Mouse (Mus musculus): ENCODE measurements around the gene Src. TPM values are rescaled to one million over a fixed set of nuclear protein-coding genes. Genes with fewer than 3 reads are reported as not detected.
A peak's percentile ranks its signal among the peaks of the same experiment; 100 is the strongest.

Gene Src
- total RNA-seq, 4 experiments from 2014 or later: 107 to 122 (median 115) TPM

DNA sequence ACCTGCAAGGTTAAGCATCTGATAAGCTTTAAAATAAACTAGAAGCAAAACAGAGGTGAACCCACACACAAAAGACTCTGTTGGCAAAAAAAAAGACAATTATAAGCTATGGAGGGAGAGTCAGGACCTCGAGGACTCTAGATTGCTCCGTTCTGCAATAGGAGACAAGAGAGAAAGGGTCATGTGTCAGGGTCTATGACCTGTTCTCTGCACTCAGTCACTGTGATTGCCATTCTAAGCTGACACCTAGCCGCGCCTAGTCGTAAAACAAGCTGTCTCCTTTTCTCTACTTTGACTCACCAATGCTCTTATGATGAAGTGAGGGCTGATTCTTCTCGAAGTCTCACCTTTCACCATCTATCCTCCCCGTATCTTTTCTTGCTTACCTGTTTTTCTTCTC is 5.7 kb upstream of the Src start:
- DNase-seq (ENCODE audit: low spot score in 2 of 2): no peak

DNA sequence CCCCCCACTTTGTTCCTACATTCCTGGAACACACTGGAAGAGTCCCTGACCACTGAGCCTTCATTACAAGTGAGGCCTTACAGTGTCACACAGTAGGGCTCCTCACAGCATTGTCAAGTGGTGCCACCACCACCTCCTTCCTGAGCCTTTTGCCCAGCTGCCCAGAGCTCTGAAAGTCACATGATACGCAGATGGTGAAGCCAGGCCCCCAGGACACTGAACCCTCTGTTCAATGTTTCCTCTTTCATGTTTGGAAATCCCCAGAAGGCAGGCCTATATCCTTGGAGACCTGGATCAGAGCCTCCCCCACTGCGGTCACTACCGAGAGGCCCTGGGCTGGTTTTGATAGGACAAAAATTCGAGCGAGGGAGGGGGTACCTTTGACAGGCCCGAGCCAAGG is 1.0 kb upstream of the Src start:
- DNase-seq (ENCODE audit: low spot score in 2 of 2): no peak

DNA sequence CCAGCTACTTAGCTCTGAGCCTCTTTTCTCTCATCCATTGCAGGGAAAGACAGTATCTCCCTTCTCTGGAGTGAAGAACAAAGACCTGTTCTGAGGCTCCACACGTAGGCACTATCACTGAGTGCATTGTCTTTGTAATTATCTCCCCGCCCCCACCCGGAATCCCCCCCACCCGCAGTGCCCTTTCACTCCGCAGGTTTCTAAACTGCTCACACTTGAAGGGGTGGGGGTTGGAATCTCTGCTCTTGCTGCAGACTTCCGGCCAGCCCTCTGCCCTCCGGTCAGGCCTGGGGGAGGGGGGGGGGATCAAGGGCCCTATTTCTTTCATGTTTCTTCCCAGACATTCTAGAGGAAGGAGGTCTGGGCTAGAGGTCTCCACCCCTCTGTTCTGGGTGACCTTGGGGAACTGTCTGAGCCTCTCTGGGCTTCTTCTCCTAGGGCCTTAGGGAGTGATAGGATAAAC is 396 bp downstream of the Src start:
- DNase-seq (ENCODE audit: low spot score in 2 of 2): no peak

DNA sequence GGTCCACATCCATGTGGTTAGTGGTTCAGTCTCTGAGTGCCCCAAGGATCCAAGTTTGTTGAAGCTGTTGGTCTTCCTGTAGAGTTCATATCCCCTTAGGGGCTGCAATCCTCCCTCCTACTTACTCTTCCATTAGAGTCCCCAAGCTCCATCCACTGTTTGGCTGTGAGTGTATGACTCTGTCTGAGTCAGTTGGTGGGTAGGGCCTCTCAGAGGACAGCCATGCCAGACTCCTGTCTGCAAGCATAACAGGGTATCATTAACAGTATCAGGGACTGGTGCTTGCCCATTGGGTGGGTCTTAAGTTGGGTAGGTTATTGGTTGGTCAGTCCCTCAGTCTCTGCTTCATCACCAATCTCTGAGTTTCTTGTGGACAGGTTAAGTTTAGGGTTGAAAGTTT is 1.3 kb downstream of the Src start:
- no peak for DNase-seq (ENCODE audit: low spot score in 2 of 2)

DNA sequence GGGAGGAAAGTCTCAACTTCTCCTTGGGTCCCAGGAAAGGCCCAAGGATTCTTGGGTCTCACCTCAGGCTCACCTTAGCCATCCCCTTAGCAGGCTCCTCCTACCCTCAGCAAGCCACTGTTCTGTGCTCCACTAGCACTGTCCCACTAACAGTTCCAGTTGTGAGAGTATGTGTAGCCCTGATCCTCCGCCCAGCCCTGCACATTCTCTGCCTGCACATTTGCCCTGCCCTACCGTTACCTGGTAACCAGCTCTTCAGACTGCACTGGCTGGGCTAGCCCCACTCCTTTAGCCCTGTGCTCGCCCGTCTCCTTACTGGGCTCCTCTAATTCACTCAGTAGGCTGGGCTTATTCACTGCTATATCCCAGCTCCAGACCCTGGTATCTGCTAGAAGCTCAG is 2.2 kb downstream of the Src start:
- no peak for DNase-seq (ENCODE audit: low spot score in 2 of 2)

DNA sequence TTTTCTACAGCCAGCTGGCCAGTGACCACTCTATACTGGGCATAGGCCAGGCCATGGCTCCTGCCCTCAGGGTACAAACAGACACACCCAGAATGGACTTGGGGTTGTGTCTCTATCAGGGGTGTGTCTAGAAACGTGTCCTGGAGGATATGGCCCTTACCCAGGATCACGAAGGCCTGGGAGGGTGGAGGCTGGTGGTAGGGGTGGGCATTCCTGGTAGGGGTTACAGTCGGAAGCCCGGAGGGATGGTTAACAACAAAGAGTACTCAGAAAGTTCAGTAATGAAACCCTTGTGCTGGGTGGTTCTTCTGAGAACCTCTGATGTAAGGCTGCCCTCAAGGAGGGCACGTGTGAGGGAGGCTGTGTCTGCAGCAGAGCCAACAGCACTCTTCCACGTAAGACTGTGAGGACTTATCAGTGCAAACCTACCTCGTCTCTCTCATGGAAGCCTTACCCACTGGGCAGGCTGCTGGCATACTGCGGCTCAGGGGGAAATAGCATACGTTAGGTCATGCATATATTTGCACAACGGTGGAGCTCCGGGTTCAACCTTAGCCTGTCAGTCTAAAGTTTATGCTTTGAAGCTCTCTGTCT is 3.9 kb downstream of the Src start:
- DNase-seq (ENCODE audit: low spot score in 2 of 2): no peak

DNA sequence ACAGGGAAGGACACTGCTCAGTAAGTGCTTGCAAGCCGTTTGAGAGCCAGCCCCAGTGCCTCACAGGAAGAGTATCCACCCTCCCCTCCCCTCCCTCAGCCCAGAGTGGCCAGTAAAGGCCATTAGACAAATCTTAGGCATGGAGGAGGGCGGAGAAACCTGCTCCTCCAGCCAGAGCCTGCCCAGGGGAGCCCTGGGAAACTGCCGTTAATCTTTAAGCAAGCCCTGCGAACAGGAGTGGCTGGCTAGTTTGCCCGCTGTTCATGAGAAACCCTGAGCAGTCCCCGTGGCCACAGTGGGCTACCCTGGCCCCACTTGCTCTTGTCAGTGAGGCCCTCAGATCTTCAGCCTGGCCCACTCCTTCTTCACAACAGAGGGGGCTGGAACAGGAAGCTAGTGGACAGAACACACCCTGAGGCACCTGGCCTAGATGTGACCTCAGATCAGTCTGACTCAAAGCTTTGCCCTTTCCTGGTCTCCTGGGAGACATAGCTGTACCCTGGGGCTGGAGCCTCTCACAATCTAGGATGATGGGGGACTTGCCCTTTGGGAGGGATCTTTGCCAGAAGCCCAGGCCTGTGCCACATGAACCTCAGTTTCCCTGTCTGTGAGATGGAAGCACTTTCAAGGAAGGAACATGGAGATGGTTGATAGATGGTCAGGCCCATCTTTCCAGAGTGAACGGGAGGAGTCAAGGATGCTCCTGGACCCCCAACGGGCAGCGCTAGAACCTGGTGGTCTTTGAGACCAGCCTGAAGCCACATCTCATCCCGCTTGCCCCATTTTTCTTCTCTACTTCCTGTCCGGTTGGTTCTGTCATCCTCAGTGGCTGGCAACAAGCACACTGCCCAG is 4.8 kb downstream of the Src start:
- no peak for DNase-seq (ENCODE audit: low spot score in 2 of 2)

DNA sequence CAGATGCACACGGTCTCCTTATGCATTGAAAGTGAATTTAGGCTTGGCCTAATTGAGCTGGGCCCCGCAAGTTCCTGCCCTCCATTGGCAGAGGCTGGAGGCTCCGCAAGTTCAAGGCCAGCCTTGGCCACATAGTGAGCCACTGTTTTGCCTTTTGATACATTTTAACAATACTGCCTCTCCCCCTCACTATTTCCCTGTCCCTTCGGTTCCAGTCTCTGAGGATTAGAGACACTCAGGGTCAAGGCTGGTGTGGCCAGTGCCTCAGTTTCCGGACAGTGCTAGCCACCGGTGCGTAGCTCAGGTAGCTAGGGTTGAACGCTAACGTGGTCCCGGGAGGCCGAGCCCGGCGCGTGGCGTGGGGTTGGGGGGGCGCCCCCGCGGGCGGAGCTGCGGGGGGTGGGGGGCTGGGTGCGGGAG is 5.5 kb downstream of the Src start:
- no peak for DNase-seq (ENCODE audit: low spot score in 2 of 2)

DNA sequence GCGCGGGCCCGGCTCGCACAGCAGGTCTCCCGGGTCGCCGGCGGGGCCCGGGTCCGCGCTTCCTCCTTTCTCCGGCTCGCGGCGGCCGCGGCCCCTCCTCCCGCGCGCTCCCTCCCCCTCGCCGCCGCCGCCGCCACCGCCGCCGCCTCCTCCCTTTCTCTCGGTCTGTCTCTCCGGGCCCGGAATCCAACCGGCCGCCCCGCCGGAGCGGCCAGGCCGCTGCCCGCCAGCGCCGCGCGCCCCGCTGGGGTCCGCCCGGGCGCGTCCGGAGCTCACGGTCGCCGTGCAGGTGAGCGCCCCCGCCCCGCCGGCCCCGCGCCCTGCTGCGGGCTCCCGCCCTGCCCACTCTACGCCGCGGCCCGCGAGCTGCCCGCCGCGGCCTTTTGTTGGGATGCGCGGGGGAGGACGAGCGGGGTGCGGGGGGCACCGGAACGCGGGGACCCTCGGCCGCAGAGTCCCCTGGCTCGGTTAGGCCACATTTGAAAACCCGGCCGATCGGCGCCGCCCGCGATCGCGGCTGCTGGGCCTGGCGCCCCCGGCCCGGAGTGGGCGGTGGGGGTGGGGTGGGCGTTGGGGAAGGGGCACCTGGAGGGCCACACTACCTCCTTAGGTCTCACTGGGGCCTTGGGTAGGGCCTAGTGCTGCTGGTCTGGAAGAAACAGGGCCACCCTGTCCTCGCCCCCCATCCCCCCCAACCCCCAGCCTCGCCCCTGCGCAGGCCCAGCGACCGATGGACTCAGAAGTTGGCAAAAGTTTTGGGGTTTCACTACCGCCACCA is 6.1 kb downstream of the Src start:
- no peak for DNase-seq (ENCODE audit: low spot score in 2 of 2)

DNA sequence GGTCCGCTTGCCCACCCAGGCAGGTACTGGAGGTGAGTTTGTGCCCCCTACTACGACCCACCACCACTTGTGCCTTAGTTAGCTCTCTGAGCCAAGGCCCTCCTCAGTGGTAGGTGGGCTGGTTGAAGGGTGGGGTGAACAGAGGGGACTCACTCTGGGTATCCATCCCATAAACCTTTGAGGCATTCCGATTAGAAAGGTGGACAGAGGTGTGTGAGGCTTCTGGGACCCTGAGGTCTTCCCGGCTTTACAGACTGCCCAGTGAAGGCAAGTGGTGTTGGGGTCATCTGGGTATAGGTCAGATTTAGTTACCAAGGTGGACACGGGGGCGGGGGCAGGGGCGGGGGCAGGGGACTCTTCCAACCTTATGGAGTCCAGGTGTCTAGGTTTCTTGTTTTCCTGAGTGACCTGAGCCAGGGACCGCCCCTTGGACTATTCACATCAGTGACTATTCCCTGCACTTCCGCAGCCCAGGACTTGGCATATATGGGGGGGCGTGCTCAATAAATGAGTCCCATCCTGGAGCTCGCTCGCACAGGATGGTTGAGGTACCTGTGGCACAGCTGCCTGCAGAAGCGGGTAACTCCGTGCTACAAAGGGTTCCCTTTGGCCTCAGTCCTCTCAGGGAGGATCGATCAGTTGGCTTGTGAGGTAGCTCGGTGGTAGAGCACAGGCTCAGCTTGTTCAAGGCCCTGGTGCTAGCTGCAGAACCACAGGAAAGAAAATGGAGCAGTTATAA is 6.8 kb downstream of the Src start:
- DNase-seq (ENCODE audit: low spot score in 2 of 2): no peak

DNA sequence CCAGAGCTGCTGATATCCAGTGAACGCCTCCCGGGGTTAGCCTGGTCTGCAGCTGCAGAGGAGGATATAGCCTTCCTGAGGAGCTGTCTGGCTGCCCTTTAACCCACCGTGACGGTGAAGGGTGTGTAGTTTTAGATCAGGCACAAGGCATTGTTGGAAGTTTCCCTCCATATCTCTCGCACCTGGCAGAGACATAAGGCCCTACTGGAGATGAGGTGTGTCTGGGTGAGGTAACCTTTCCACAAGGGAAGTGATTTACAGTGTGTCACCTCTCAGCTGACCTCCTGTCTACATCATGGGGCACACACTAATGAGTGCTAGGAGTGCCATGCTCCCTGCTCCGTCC is 7.4 kb downstream of the Src start:
- DNase-seq (ENCODE audit: low spot score in 2 of 2): no peak

DNA sequence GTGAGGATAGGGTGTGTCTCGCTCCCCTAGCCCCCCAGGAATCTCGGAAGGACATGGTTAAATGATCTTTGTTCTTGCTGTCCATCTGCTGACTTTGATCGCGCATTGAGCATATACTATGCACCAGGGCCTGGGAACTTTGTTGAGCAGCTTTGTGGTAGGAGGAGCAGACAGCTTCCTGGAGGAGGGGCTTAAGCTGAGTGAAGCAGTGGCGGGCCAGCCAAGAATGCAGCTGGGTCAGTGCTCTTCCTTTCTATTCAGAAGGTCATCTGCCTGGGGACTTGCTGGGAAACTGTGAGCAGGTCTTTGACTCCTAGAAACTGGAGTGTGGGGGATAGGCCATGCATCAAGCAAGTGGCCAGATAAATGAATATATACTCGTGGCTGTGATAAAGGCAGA is 7.9 kb downstream of the Src start:
- no peak for DNase-seq (ENCODE audit: low spot score in 2 of 2)

DNA sequence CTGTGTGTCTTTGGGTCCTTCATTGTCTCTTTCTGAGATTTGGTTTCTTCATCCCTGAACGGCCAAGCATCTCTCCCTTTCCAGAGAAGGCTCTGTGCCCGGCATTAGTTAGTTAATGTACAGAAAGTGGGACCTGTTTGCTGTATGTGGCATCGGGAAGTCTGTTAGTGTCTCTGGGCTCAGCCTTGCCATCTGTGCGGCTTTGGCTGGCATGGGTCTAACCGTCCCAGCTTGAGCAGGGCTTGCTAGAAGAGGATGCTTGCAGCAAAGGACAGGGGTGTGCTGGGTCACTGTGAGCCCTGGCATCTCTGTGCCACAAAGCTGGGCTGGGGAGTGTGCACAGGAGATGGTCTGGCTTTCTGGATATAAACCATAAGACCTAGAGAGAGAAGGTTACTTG is 8.9 kb downstream of the Src start:
- DNase-seq (ENCODE audit: low spot score in 2 of 2): no peak

DNA sequence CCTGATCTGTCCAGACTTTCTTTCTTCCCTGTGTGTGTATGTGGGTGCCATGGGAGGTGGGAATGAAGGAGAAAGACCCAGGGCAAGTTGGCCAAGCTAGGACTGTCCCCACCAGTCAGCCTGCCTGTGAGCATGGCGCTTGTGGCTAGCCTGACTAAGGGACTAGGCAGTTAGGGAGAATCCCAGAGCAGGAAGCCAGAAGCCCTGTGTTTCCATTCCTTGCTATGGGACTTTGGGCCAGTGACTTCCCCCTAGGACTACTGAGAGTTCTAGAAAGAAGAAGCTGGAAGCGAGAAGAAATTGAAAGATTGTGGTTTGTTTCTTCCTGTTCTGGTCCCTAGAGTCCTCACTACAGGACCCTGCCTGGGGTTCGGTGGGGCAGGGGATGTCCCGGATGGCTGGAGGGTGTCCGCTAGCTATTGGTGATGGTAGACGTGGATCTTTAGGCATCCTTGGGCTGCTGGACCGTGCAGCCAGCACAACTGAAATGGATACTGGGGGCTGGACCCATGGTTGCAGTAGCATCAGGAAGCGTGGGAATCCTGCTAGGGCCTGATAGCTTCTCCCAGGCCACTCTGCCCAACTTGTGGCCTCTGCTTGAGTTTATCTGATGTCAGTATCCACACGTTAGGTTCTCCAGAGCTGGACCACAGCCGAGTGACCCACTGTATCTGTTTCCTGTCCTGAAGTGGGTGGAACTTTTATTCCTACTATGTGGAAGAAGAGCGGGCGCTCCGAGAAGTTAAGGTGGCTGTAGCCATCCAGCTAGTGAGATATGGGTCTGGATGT is 10.3 kb downstream of the Src start:
- DNase-seq (ENCODE audit: low spot score in 2 of 2): no peak

DNA sequence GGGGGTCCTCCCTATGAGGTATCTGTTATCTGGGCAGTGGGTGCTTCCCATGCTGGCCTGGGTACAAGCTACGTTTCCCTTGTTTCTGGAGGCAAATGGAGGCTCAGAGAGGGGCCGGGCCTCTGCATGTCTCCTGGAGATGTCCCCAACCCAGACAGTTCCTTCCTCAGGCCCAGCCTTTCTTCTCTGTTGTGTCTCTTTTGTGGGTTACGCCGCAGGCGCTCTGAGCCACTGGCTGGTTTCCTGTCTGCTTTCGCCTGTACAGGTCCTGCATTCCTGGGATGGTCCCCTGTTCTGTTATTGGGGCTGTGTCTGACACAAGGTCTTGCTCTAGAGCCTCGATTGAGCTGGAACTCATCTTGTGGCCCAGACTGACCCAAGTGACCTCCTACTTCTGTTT is 11.5 kb downstream of the Src start:
- no peak for DNase-seq (ENCODE audit: low spot score in 2 of 2)

DNA sequence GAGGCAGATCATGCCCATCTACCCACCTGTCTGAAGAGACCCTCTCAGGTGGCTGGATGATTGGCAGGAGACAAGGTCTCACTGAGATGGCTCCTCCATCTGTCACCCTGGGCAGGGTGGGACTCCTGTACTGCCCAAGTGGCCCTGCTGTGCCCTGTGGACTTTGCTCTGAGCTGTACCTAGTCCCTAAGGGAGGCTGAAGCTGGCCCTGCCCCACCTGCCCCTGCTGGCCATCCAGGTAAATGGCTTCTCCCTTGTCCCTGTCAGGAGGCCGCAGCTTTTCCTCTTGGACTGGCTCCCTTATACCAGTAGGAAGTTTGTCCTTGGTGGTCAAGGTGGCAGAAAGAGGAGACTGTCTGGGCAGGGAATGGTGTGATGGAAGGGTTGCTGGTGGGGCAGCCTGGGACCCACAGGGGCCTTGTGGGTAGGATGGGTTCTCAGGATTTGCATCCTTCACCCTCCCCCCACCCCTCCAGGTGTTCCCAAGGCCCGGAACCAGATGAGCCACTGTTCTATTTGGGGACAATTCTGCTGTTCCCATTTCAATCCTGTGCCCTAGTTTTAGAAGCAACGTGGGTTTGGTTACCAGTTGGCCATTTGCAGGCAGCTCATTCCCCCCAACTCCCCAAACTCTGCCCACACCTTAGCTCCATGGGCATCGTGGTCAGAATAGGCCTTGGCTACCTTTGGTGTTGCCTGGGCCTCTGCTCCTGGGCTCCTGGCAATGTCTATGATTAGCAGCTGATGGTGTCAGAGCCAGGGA is 12.6 kb downstream of the Src start:
- DNase-seq (ENCODE audit: low spot score in 2 of 2): no peak

DNA sequence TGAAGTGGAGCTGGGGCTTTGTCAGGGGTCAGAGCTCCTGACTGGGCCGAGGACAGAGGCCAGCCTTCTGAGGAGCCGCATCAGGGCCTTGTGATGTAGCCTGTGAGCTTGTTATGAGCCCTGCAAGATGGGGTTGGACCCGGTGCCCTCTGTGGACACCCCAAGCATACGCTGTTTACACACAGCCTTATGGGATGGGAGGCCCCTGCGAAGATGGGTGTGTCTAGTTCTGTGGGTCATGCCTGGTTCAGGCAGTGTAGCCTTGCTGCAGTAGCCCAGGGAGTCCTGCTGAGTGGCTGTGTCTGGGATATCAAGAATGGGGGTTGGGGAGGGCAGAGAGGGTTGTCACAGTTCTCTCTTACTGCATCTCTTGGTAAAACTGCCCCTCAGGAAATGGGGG is 13.7 kb downstream of the Src start:
- no peak for DNase-seq (ENCODE audit: low spot score in 2 of 2)

DNA sequence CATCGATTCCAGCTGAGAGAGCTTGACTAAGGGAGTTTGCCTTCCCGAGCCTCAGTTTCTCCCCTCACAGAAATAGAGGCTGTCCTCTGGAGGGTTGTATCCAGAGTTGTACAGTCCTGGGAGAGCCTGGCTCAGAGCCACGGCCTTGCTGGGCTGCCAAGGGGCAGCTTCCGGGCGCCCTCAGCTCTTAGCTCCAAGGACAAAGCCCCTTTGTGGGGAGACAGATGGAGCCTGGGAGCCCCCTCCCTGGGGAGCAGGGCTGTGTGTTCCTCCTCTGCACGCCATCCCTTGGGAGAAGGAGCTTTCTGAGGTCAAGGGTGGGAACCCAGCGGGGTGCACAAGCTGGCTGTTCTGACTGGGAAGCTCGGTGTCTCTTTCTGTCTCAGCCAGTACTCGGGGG is 14.2 kb downstream of the Src start:
- DNase-seq (ENCODE audit: low spot score in 2 of 2): peak in 1 of 2 experiments; percentile 72

DNA sequence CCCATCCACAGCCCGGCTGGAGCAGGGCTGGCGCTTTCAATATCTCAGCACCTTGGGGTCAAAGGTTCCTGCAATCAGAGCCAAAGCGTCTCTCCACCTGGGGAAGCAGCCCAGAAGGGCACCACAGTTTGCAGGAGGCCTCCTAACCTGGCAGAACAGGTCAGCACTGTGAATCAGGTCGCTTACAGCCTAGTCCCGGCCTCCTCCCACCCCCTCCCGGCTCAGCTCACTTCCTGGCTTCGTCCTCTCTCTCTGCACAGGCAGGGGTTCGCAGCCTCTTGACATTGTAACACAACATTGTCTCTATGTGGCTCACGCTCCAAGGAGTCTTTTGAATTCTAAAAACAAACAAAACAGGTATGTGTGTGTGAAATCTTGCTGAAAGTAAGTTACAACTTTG is 15.8 kb downstream of the Src start:
- DNase-seq (ENCODE audit: low spot score in 2 of 2): no peak

DNA sequence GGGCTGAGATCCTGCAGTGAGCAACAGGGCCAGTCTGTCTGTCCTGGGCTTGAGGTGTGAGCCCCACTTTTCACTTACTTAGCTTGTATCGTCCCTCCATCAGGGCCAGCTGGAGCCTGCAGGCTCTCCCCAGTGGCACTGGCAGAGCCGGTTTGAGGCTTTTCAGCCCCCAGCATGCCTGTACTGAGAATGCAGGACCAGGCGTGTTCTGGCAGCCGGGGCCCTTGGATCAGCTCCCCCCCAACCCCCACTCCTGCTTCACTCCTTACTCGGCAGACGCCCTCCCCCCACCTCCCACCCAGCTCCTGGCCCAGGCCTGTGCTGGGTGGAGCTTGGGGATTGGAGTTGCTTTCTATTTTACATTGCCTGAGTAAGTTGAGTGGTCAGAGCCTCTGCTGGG is 16.3 kb downstream of the Src start:
- peak in 1 of 2 experiments; percentile 74 for DNase-seq (ENCODE audit: low spot score in 2 of 2)

Measured in left cerebral cortex, adult 8-10 months (tissue).